Mouse (Mus musculus) neural tube, embryonic 11.5 days (tissue): ENCODE results near the gene Tmem91. TPM values are rescaled to one million over a fixed set of nuclear protein-coding genes. Genes with fewer than 3 reads are reported as not detected.

Experiments
- ATAC-seq: fragments of 200-750 bp; cut with Nextera tagmentation; 2 replicates; pipeline ENCODE4 v1.8.0; 2017; ENCODE audit warnings: moderate number of reproducible peaks, mild to moderate bottlenecking, moderate TSS enrichment, moderate library complexity; ENCODE audit not compliant: insufficient read depth, low FRiP score, low TSS enrichment
- DNase-seq: peaks from one replicate; pipeline ENCODE4 v3.0.0-alpha.2; 2015; ENCODE audit warnings: low spot score
- H3K27ac ChIP-seq: fragments of 300-500 bp; sonication (generic); 2 replicates; pipeline ENCODE4 v1.5.1; 2014; ENCODE audit warnings: low read depth, mild to moderate bottlenecking, low read length
- H3K27me3 ChIP-seq: fragments of 300-500 bp; sonication (generic); 2 replicates; pipeline ENCODE4 v1.6.1; 2014; ENCODE audit warnings: mild to moderate bottlenecking, low read length, mixed read lengths; ENCODE audit not compliant: control insufficient read depth, insufficient read depth
- H3K36me3 ChIP-seq: fragments of 300-500 bp; sonication (generic); 2 replicates; pipeline ENCODE4 v1.6.1; 2014; ENCODE audit warnings: mild to moderate bottlenecking, low read length, moderate library complexity, mixed read lengths; ENCODE audit not compliant: control insufficient read depth, insufficient read depth
- H3K4me1 ChIP-seq: fragments of 300-500 bp; sonication (generic); 2 replicates; pipeline ENCODE4 v1.6.1; 2014; ENCODE audit warnings: low read length, mixed read lengths; ENCODE audit not compliant: control insufficient read depth, insufficient read depth
- H3K4me2 ChIP-seq: fragments of 300-500 bp; sonication (generic); 2 replicates; pipeline ENCODE4 v1.6.1; 2014; ENCODE audit warnings: low read depth, mild to moderate bottlenecking, moderate library complexity
- H3K4me3 ChIP-seq: fragments of 300-500 bp; sonication (generic); 2 replicates; pipeline ENCODE4 v1.5.1; 2014; ENCODE audit warnings: low read depth, low read length
- H3K9ac ChIP-seq: fragments of 300-500 bp; sonication (generic); 2 replicates; pipeline ENCODE4 v1.6.1; 2014; ENCODE audit warnings: mild to moderate bottlenecking, low read length
- H3K9me3 ChIP-seq: fragments of 300-500 bp; sonication (generic); 2 replicates; pipeline ENCODE4 v1.6.1; 2016; ENCODE audit warnings: low read length; ENCODE audit not compliant: control insufficient read depth
- WGBS: fragments of 180-500 bp; shearing (Covaris S2); extraction: QIAGEN DNeasy Blood & Tissue Kit; methylation state at CpG from one replicate; pipeline ENCODE4 v1.1.7; 2014; 5-methylcytosine and 5-hydroxymethylcytosine counted together
- polyA plus RNA-seq: library from polyadenylated mRNA; unstranded; fragments of >200 nt; fragmentation: Nextera tagmentation; extraction: Ambion mirVana; gene quantifications from 2 replicates; pipeline ENCODE4 v1.2.1, GENCODE M21; 2014

Gene Tmem91
- polyA plus RNA-seq, 1 experiment from 2014 or later: 1.7 TPM

GRCm38 (mm10) chr7:25680514-25681258 is 5.7 kb upstream of the Tmem91 start, which contains the start of gene B9d2:
B9d2 (plus strand) TSS chr7:25680780.
- DNase-seq (peak; percentile 95), ATAC-seq (peak; percentile 96)
- Histone ChIP-seq H3K27me3 (peaks cover 9% of the 10 kb centered on the region), H3K27ac (peak within 1 kb of the TSS; percentile 71), H3K4me2 (peak within 1 kb of the TSS; percentile 26), H3K9me3 (no peaks in the 10 kb centered on the region), H3K36me3 (no peaks in the 10 kb centered on the region), H3K9ac (peak within 1 kb of the TSS; percentile 58), H3K4me1 (peaks cover 3% of the 10 kb centered on the region), H3K4me3 (peak within 1 kb of the TSS; percentile 51)
- under 1% methylated on average over 45 of the region's 46 CpGs for whole genome bisulfite sequencing

- ATAC-seq: no peak
- Histone ChIP-seq H3K9me3 (no peaks in the 10 kb centered on the region), H3K27me3 (peaks cover 12% of the 10 kb centered on the region), H3K4me2 (peak overlapping the region; percentile 26), H3K4me3 (peak overlapping the region; percentile 51; the same call in 1 of the 2 replicates), H3K9ac (no peak overlapping the region), H3K4me1 (peaks cover 3% of the 10 kb centered on the region), H3K36me3 (no peaks in the 10 kb centered on the region), H3K27ac (no peak overlapping the region)
- WGBS: 12% methylated on average over 6 of the region's 6 CpGs
- no peak for DNase-seq
These were observed 5.0 kb upstream of the Tmem91 start for GRCm38 (mm10) chr7:25679971-25680370.

GRCm38 (mm10) chr7:25677013-25677412 is 2.0 kb upstream of the Tmem91 start:
- Histone ChIP-seq H3K9me3 (no peaks in the 10 kb centered on the region), H3K36me3 (no peaks in the 10 kb centered on the region), H3K4me3 (no peak overlapping the region), H3K27me3 (peaks cover 28% of the 10 kb centered on the region), H3K4me2 (no peak overlapping the region), H3K27ac (no peak overlapping the region), H3K4me1 (peaks cover 3% of the 10 kb centered on the region), H3K9ac (no peak overlapping the region)
- no peak for DNase-seq
- WGBS: 91% methylated on average over 7 of the region's 7 CpGs
- ATAC-seq: no peak

GRCm38 (mm10) chr7:25676085-25676781 is 1.3 kb upstream of the Tmem91 start:
- no peaks in the 10 kb centered on the region for H3K9me3 ChIP-seq
- no peak overlapping the region for H3K27ac ChIP-seq
- no peak overlapping the region for H3K4me2 ChIP-seq
- H3K4me1 ChIP-seq: peaks cover under 1% of the 10 kb centered on the region; the same call in 1 of the 2 replicates
- DNase-seq: no peak
- peaks cover 28% of the 10 kb centered on the region for H3K27me3 ChIP-seq
- no peaks in the 10 kb centered on the region for H3K36me3 ChIP-seq
- no peak overlapping the region for H3K4me3 ChIP-seq
- no peak for ATAC-seq
- no peak overlapping the region for H3K9ac ChIP-seq
- WGBS: 77% methylated on average over 15 of the region's 15 CpGs

GRCm38 (mm10) chr7:25675405-25675804 is 439 bp upstream of the Tmem91 start:
- Histone ChIP-seq H3K36me3 (no peaks in the 10 kb centered on the region), H3K4me1 (no peaks in the 10 kb centered on the region), H3K9me3 (no peaks in the 10 kb centered on the region), H3K27ac (no peak overlapping the region), H3K4me2 (no peak overlapping the region), H3K4me3 (no peak overlapping the region), H3K27me3 (peaks cover 28% of the 10 kb centered on the region), H3K9ac (no peak overlapping the region)
- DNase-seq (no peak), ATAC-seq (no peak)
- 44% methylated on average over 6 of the region's 6 CpGs for WGBS

GRCm38 (mm10) chr7:25674297-25674696 is 669 bp downstream of the Tmem91 start:
- H3K36me3 ChIP-seq: no peaks in the 10 kb centered on the region
- H3K4me2 ChIP-seq: no peak overlapping the region
- DNase-seq (no peak), ATAC-seq (no peak)
- no peaks in the 10 kb centered on the region for H3K4me1 ChIP-seq
- H3K9ac ChIP-seq: no peak overlapping the region
- no peaks in the 10 kb centered on the region for H3K9me3 ChIP-seq
- H3K27ac ChIP-seq: no peak overlapping the region
- H3K27me3 ChIP-seq: peaks cover 28% of the 10 kb centered on the region
- 32% methylated on average over 9 of the region's 9 CpGs for WGBS
- peak overlapping the region; percentile 26; the same call in 1 of the 2 replicates for H3K4me3 ChIP-seq

GRCm38 (mm10) chr7:25672442-25672841 is 2.5 kb downstream of the Tmem91 start:
- no peak overlapping the region for H3K9ac ChIP-seq
- no peaks in the 10 kb centered on the region for H3K4me1 ChIP-seq
- DNase-seq: no peak
- ATAC-seq: no peak
- H3K27ac ChIP-seq: no peak overlapping the region
- no peaks in the 10 kb centered on the region for H3K9me3 ChIP-seq
- 54% methylated on average over 4 of the region's 4 CpGs for WGBS
- no peak overlapping the region for H3K4me3 ChIP-seq
- H3K36me3 ChIP-seq: no peaks in the 10 kb centered on the region
- peaks cover 28% of the 10 kb centered on the region for H3K27me3 ChIP-seq
- H3K4me2 ChIP-seq: no peak overlapping the region

GRCm38 (mm10) chr7:25671686-25672085 is 3.3 kb downstream of the Tmem91 start:
- Histone ChIP-seq H3K4me3 (no peak overlapping the region), H3K27me3 (peaks cover 28% of the 10 kb centered on the region), H3K9ac (no peak overlapping the region), H3K36me3 (no peaks in the 10 kb centered on the region), H3K4me2 (no peak overlapping the region), H3K4me1 (no peaks in the 10 kb centered on the region), H3K27ac (no peak overlapping the region), H3K9me3 (no peaks in the 10 kb centered on the region)
- DNase-seq (no peak), ATAC-seq (no peak)
- 69% methylated on average over 2 of the region's 2 CpGs for WGBS
